Mouse (Mus musculus) embryonic facial prominence, embryonic 12.5 days (tissue): ENCODE measurements around the gene Glrx2. TPM values are rescaled to one million over a fixed set of nuclear protein-coding genes. Genes with fewer than 3 reads are reported as not detected.

Source experiments
- ATAC-seq: fragments of 200-750 bp; cut with Nextera tagmentation; 2 replicates; pipeline ENCODE4 v1.8.0; 2017; ENCODE audit not compliant: insufficient number of reproducible peaks, insufficient read depth, low FRiP score, low TSS enrichment
- H3K27ac ChIP-seq: fragments of 300-500 bp; sonication (generic); 2 replicates; pipeline ENCODE4 v1.5.1; 2016; ENCODE audit warnings: mild to moderate bottlenecking
- H3K27me3 ChIP-seq: fragments of 300-500 bp; sonication (generic); 2 replicates; pipeline ENCODE4 v1.6.1; 2016; ENCODE audit warnings: mild to moderate bottlenecking, moderate library complexity
- H3K36me3 ChIP-seq: fragments of 300-500 bp; sonication (generic); 2 replicates; pipeline ENCODE4 v1.6.1; 2016; ENCODE audit warnings: mild to moderate bottlenecking
- H3K4me1 ChIP-seq: fragments of 300-500 bp; sonication (generic); 2 replicates; pipeline ENCODE4 v1.6.1; 2016
- H3K4me2 ChIP-seq: fragments of 300-500 bp; sonication (generic); replicated peaks from 2 replicates; pipeline ENCODE4 v1.6.1; 2016; ENCODE audit warnings: mild to moderate bottlenecking, moderate library complexity
- H3K4me3 ChIP-seq: fragments of 300-500 bp; sonication (generic); 2 replicates; pipeline ENCODE4 v1.5.1; 2016; ENCODE audit warnings: mild to moderate bottlenecking
- H3K9ac ChIP-seq: fragments of 300-500 bp; sonication (generic); 2 replicates; pipeline ENCODE4 v1.6.1; 2016; ENCODE audit warnings: mild to moderate bottlenecking, moderate library complexity
- H3K9me3 ChIP-seq: fragments of 300-500 bp; sonication (generic); 2 replicates; pipeline ENCODE4 v1.6.1; 2016; ENCODE audit warnings: mild to moderate bottlenecking, moderate library complexity
- WGBS: fragments of 180-500 bp; shearing (Covaris S2); methylation state at CpG from one replicate; pipeline ENCODE4 v1.1.7; 2016; 5-methylcytosine and 5-hydroxymethylcytosine counted together
- polyA plus RNA-seq: library from polyadenylated mRNA; unstranded; fragments of >200 nt; fragmentation: Nextera tagmentation; extraction: Ambion mirVana; gene quantifications from 2 replicates; pipeline ENCODE4 v1.2.1, GENCODE M21; 2016

Glrx2 gene
- polyA plus RNA-seq, 1 experiment from 2014 or later: 125 TPM

- Histone ChIP-seq H3K27me3 (no peaks in the 10 kb centered on the region), H3K4me2 (no peak overlapping the region), H3K9me3 (no peaks in the 10 kb centered on the region), H3K36me3 (no peaks in the 10 kb centered on the region), H3K4me3 (no peak overlapping the region), H3K27ac (no peak overlapping the region), H3K4me1 (no peaks in the 10 kb centered on the region), H3K9ac (no peak overlapping the region)
- WGBS: 84% methylated on average over 5 of the region's 5 CpGs
- ATAC-seq: no peak
Observed at GRCm38 (mm10) chr1:143724456-143725064, 8.4 kb downstream of the Glrx2 start.

GRCm38 (mm10) chr1:143727701-143728445 is 11.7 kb downstream of the Glrx2 start:
- no peak overlapping the region for H3K4me3 ChIP-seq
- 55% methylated on average over 9 of the region's 9 CpGs for WGBS
- no peaks in the 10 kb centered on the region for H3K9me3 ChIP-seq
- no peaks in the 10 kb centered on the region for H3K4me1 ChIP-seq
- no peak overlapping the region for H3K4me2 ChIP-seq
- no peaks in the 10 kb centered on the region for H3K27me3 ChIP-seq
- no peak overlapping the region for H3K27ac ChIP-seq
- ATAC-seq: no peak
- no peaks in the 10 kb centered on the region for H3K36me3 ChIP-seq
- no peak overlapping the region for H3K9ac ChIP-seq

GRCm38 (mm10) chr1:143730899-143731298 is 14.8 kb downstream of the Glrx2 start:
- H3K9ac ChIP-seq: no peak overlapping the region
- no peak overlapping the region for H3K4me2 ChIP-seq
- no peaks in the 10 kb centered on the region for H3K9me3 ChIP-seq
- H3K4me1 ChIP-seq: no peaks in the 10 kb centered on the region
- WGBS: 61% methylated on average over 2 of the region's 2 CpGs
- no peak for ATAC-seq
- H3K27ac ChIP-seq: no peak overlapping the region
- H3K27me3 ChIP-seq: no peaks in the 10 kb centered on the region
- no peaks in the 10 kb centered on the region for H3K36me3 ChIP-seq
- no peak overlapping the region for H3K4me3 ChIP-seq

GRCm38 (mm10) chr1:143731691-143732090 is 15.6 kb downstream of the Glrx2 start:
- H3K9ac ChIP-seq: no peak overlapping the region
- H3K27me3 ChIP-seq: no peaks in the 10 kb centered on the region
- 48% methylated on average over 4 of the region's 4 CpGs for WGBS
- no peaks in the 10 kb centered on the region for H3K36me3 ChIP-seq
- no peaks in the 10 kb centered on the region for H3K4me1 ChIP-seq
- no peak overlapping the region for H3K4me2 ChIP-seq
- no peak overlapping the region for H3K4me3 ChIP-seq
- ATAC-seq: no peak
- no peak overlapping the region for H3K27ac ChIP-seq
- H3K9me3 ChIP-seq: no peaks in the 10 kb centered on the region

GRCm38 (mm10) chr1:143733914-143734410 is 17.8 kb downstream of the Glrx2 start:
- Histone ChIP-seq H3K27me3 (no peaks in the 10 kb centered on the region), H3K4me1 (no peaks in the 10 kb centered on the region), H3K4me3 (no peak overlapping the region), H3K4me2 (no peak overlapping the region), H3K27ac (no peak overlapping the region), H3K9me3 (no peaks in the 10 kb centered on the region), H3K9ac (no peak overlapping the region), H3K36me3 (no peaks in the 10 kb centered on the region)
- ATAC-seq: no peak
- 83% methylated on average over 5 of the region's 5 CpGs for WGBS

- no peak overlapping the region for H3K27ac ChIP-seq
- H3K4me1 ChIP-seq: no peaks in the 10 kb centered on the region
- H3K36me3 ChIP-seq: peaks cover 11% of the 10 kb centered on the region
- ATAC-seq: no peak
- peak overlapping the region; percentile 85; the same call in 1 of the 2 replicates for H3K9ac ChIP-seq
- H3K4me2 ChIP-seq: peak overlapping the region; percentile 69
- no peaks in the 10 kb centered on the region for H3K9me3 ChIP-seq
- no peaks in the 10 kb centered on the region for H3K27me3 ChIP-seq
- H3K4me3 ChIP-seq: peak overlapping the region; percentile 75
- WGBS: 30% methylated on average over 11 of the region's 11 CpGs
Observed at GRCm38 (mm10) chr1:143738811-143739210, 22.7 kb downstream of the Glrx2 start.

GRCm38 (mm10) chr1:143739361-143740350 is 23.5 kb downstream of the Glrx2 start:
- peak overlapping the region; percentile 69 for H3K4me2 ChIP-seq
- WGBS: under 1% methylated on average over 71 of the region's 71 CpGs
- peak; percentile 84 for ATAC-seq
- H3K4me1 ChIP-seq: no peaks in the 10 kb centered on the region
- H3K4me3 ChIP-seq: peak overlapping the region; percentile 75
- no peaks in the 10 kb centered on the region for H3K27me3 ChIP-seq
- peak overlapping the region; percentile 81 for H3K27ac ChIP-seq
- H3K9me3 ChIP-seq: no peaks in the 10 kb centered on the region
- H3K9ac ChIP-seq: peak overlapping the region; percentile 85
- peaks cover 15% of the 10 kb centered on the region for H3K36me3 ChIP-seq

GRCm38 (mm10) chr1:143740581-143740980 is 24.4 kb downstream of the Glrx2 start:
- Histone ChIP-seq H3K4me3 (no peak overlapping the region), H3K9me3 (no peaks in the 10 kb centered on the region), H3K27ac (no peak overlapping the region), H3K27me3 (no peaks in the 10 kb centered on the region), H3K36me3 (peaks cover 22% of the 10 kb centered on the region), H3K4me2 (peak overlapping the region; percentile 69), H3K9ac (no peak overlapping the region), H3K4me1 (no peaks in the 10 kb centered on the region)
- no peak for ATAC-seq
- WGBS: 95% methylated on average over 10 of the region's 10 CpGs

GRCm38 (mm10) chr1:143741331-143741730 is 25.2 kb downstream of the Glrx2 start:
- H3K4me2 ChIP-seq: no peak overlapping the region
- peaks cover 25% of the 10 kb centered on the region for H3K36me3 ChIP-seq
- no peak overlapping the region for H3K4me3 ChIP-seq
- no peaks in the 10 kb centered on the region for H3K4me1 ChIP-seq
- no peak overlapping the region for H3K27ac ChIP-seq
- ATAC-seq: no peak
- H3K9ac ChIP-seq: no peak overlapping the region
- 91% methylated on average over 5 of the region's 5 CpGs for WGBS
- H3K27me3 ChIP-seq: no peaks in the 10 kb centered on the region
- H3K9me3 ChIP-seq: no peaks in the 10 kb centered on the region

GRCm38 (mm10) chr1:143742186-143742585 is 26.0 kb downstream of the Glrx2 start:
- Histone ChIP-seq H3K4me2 (no peak overlapping the region), H3K4me1 (no peaks in the 10 kb centered on the region), H3K27ac (no peak overlapping the region), H3K27me3 (no peaks in the 10 kb centered on the region), H3K9me3 (no peaks in the 10 kb centered on the region), H3K9ac (no peak overlapping the region), H3K36me3 (peaks cover 28% of the 10 kb centered on the region), H3K4me3 (no peak overlapping the region)
- no peak for ATAC-seq
- 72% methylated on average over 6 of the region's 6 CpGs for WGBS

- ATAC-seq: no peak
- peaks cover 32% of the 10 kb centered on the region for H3K36me3 ChIP-seq
- H3K9ac ChIP-seq: no peak overlapping the region
- H3K27me3 ChIP-seq: no peaks in the 10 kb centered on the region
- H3K9me3 ChIP-seq: no peaks in the 10 kb centered on the region
- H3K4me3 ChIP-seq: no peak overlapping the region
- H3K4me2 ChIP-seq: no peak overlapping the region
- 85% methylated on average over 10 of the region's 10 CpGs for WGBS
- no peaks in the 10 kb centered on the region for H3K4me1 ChIP-seq
- H3K27ac ChIP-seq: no peak overlapping the region
Observed at GRCm38 (mm10) chr1:143745871-143746270, 29.7 kb downstream of the Glrx2 start.
